Mouse (Mus musculus) central nervous system, embryonic 14 days (tissue): ENCODE data around the gene Ctsf. TPM values are rescaled to one million over a fixed set of nuclear protein-coding genes. Genes with fewer than 3 reads are reported as not detected.

Experiments
- polyA plus RNA-seq: library from polyadenylated mRNA; depleted of rRNA; stranded (reverse); fragments of >200 nt; gene quantifications from 2 replicates; pipeline ENCODE4 v1.2.3, GENCODE M21; 2012; rRNA removed

Ctsf gene
- 58.6 and 72.9 TPM in 2 replicates for polyA plus RNA-seq

GRCm38 (mm10) chr19:4854552-4855469, at the start of gene Ctsf:
Gene Ctsf, plus strand, starts transcription at chr19:4855130.

DNA sequence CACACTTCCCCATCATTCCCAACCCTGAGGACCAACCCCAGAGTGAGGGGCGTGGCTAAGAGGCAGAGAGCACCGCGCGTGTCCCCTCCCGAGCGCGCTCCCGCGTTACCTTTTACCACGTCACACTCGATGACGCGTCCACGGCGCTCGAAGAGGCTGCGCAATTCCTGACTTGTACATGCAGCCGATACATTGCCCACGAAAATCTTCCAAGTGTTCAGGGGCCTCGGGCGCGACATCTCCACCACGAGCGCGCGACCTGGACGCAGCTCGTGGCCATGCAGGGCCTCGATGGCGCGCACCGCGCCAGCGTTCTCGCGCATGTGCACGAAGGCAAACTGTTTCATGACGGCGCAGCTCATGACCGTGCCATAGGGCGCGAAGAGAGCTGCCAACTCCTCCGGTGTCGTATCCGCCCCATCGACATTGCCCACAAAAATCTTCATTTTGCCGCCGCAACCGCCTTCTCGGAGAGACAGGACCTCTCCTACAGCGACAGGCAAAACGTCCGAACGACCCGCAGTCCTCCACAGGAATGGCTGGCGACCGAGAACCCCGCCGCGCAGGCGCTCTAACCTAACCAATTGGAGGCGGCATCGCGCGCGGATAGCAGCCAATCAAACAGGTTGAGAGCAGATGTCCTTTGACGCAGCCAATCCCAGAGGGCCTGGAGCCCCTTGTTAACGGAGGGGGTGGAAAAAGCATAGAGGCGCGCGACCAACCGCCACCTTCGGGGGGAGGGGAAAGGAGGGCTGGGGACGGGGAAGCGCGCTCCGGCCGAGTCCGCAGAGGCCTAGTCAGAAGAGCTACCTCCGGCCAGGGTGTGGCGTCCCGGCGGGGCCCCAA, 43.6 kb upstream of the Ctsf start, which contains the start of the genes Gm21992 and Rbm14:
Gm21992 (minus strand) TSS at position 550 of the 846 bp plus-strand sequence.
Rbm14 (minus strand) TSS at position 572 of the 846 bp plus-strand sequence.

DNA sequence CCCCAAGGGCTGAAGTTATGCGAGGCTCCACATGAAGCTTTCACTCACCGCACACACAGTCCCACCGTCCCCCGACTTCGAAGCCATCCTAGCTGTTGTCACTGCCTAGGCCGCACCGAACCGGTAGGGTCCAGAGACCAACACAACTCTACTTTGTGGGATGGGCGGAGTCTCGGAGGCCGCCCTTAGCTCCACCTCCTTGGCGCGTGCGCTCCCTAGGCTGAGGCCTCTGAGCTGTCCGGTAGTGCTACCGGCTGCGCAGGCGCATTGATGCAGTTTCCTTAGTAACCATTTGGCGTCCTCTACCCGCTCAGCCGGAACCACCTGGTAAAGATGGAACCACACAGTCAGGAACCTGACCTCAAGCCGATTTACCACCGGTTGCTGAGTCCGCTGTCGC, 15.8 kb upstream of the Ctsf start, which contains the start of the genes Ccs and Ccdc87:
Ccs (minus strand) TSS at position 184 of the 400 bp plus-strand sequence.
Ccdc87 (plus strand) TSS at position 218 of the 400 bp plus-strand sequence.

DNA sequence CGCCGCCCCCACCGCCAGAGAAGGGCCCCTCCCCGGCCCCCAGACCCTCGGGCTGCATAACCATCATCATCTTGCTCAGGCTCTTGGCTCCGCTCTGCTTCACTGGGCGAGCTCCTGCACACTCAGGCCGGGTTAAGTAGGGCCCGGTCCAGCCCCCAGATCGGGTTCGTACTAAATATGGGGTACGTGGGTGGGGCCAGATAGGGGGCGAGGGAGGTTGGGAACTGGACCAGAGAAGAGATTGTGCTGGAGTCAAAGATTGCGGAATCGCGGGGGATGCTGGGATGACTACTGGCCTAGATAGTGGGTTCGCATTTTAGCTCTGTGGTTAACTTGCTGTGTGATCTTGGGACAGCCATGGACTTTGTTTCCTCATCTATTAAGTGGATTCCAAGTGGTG, 22.9 kb downstream of the Ctsf start, which contains the start of gene Actn3:
Actn3 (minus strand) TSS at position 125 of the 400 bp plus-strand sequence.

GRCm38 (mm10) chr19:4878405-4879323, 23.7 kb downstream of the Ctsf start, which contains the start of gene Zdhhc24:
Gene Zdhhc24, plus strand, starts transcription at chr19:4878668.

GRCm38 (mm10) chr19:4905979-4906794, 51.3 kb downstream of the Ctsf start, which contains the start of gene Bbs1:
Gene Bbs1, minus strand, starts transcription at chr19:4906628.

Other genes with a start within 250 kb of the Ctsf start
- 72.8 TPM in 2 replicates for gene Lrfn4, start 239.5 kb upstream of the Ctsf start, polyA plus RNA-seq
- gene Rce1, start 229.5 kb upstream of the Ctsf start, polyA plus RNA-seq, result 67.2 and 67.5 TPM in 2 replicates
- gene Gm960, start 156.5 kb upstream of the Ctsf start, polyA plus RNA-seq, result 4.1 and 4.2 TPM in 2 replicates
- gene Sptbn2, start 144.0 kb upstream of the Ctsf start, polyA plus RNA-seq, result 33.1 and 35.5 TPM in 2 replicates
- 89.3 and 101 TPM in 2 replicates for gene Rbm4b, start 98.6 kb upstream of the Ctsf start, polyA plus RNA-seq
- gene Rbm4, start 61.2 kb upstream of the Ctsf start, polyA plus RNA-seq, result 150 and 168 TPM in 2 replicates
- gene Gm21992, start 43.5 kb upstream of the Ctsf start, polyA plus RNA-seq, result 17.5 and 26.3 TPM in 2 replicates
- gene Rbm14, start 43.5 kb upstream of the Ctsf start, polyA plus RNA-seq, result 59.1 and 61.9 TPM in 2 replicates
- 44.2 and 54.2 TPM in 2 replicates for gene Ccs, start 15.8 kb upstream of the Ctsf start, polyA plus RNA-seq
- gene Ccdc87, start 15.8 kb upstream of the Ctsf start, polyA plus RNA-seq, result 0.28 and 0.48 TPM in 2 replicates
- 1.3 and 2.9 TPM in 2 replicates for gene Actn3, start 22.8 kb downstream of the Ctsf start, polyA plus RNA-seq
- gene Zdhhc24, start 23.5 kb downstream of the Ctsf start, polyA plus RNA-seq, result 33.2 and 34.5 TPM in 2 replicates
- gene Bbs1, start 51.5 kb downstream of the Ctsf start, polyA plus RNA-seq, result 18.7 and 18.8 TPM in 2 replicates
- 110 and 111 TPM in 2 replicates for gene Dpp3, start 73.2 kb downstream of the Ctsf start, polyA plus RNA-seq
- gene Peli3, start 88.0 kb downstream of the Ctsf start, polyA plus RNA-seq, result 8.6 and 9.1 TPM in 2 replicates
- gene Mrpl11, start 107.0 kb downstream of the Ctsf start, polyA plus RNA-seq, result 86.3 and 93.6 TPM in 2 replicates
- 4.5 and 4.8 TPM in 2 replicates for gene Npas4, start 135.2 kb downstream of the Ctsf start, polyA plus RNA-seq
- 22.4 and 26.9 TPM in 2 replicates for gene Slc29a2, start 168.7 kb downstream of the Ctsf start, polyA plus RNA-seq
- 34.8 and 39.6 TPM in 2 replicates for gene B4gat1, start 183.7 kb downstream of the Ctsf start, polyA plus RNA-seq
- gene AC124502.3, start 183.8 kb downstream of the Ctsf start, polyA plus RNA-seq, result 2.7 and 3.4 TPM in 2 replicates
- 41.3 and 46.9 TPM in 2 replicates for gene Brms1, start 186.2 kb downstream of the Ctsf start, polyA plus RNA-seq
- gene Rin1, start 195.4 kb downstream of the Ctsf start, polyA plus RNA-seq, result 3.0 and 3.7 TPM in 2 replicates
- gene Cd248, start 212.9 kb downstream of the Ctsf start, polyA plus RNA-seq, result 18.0 and 35.0 TPM in 2 replicates
- 6.5 and 8.1 TPM in 2 replicates for gene Tmem151a, start 230.4 kb downstream of the Ctsf start, polyA plus RNA-seq
- gene Yif1a, start 233.4 kb downstream of the Ctsf start, polyA plus RNA-seq, result 65.4 and 72.8 TPM in 2 replicates
- 313 and 334 TPM in 2 replicates for gene Cnih2, start 243.4 kb downstream of the Ctsf start, polyA plus RNA-seq